ENCODE assay signal across 8 mouse cellular contexts in genomic region chr2:155308936-155309592, GRCm38 (mm10). TPM values are rescaled to one million over a fixed set of nuclear protein-coding genes. Genes with fewer than 3 reads are reported as not detected.
DNase-seq lines count a peak whose midpoint lies in the region; ATAC-seq and TF ChIP-seq lines count a peak whose summit lies in the region.

No protein-coding gene starts in this region.

- no peak overlapping the region for H3K4me2 ChIP-seq in intestine, embryonic 15.5 days (replicated peaks)

- 38% methylated on average over 3 of the region's 3 CpGs for WGBS in intestine, embryonic 15.5 days

- TF ChIP-seq CTCF in layer of hippocampus, adult 2 months (conservative IDR thresholded peaks at IDR 0.05) = peak; percentile 66

- H3K27ac ChIP-seq in layer of hippocampus, adult 2 months = peak overlapping the region; percentile 36
- peak overlapping the region; percentile 66 for H3K27ac ChIP-seq in intestine, embryonic 15.5 days

- H3K9me3 ChIP-seq in intestine, embryonic 15.5 days = no peaks in the 10 kb centered on the region

- H3K27me3 ChIP-seq in intestine, embryonic 15.5 days (replicated peaks) = no peaks in the 10 kb centered on the region

- no peak for DNase-seq in layer of hippocampus, adult 2 months (ENCODE audit: low spot score in 2 of 2)
- no peak for DNase-seq in layer of hippocampus, postnatal 25 days (ENCODE audit: extremely low spot score in 1 of 2, low spot score in 1 of 2)
- DNase-seq in adrenal gland, postnatal 10 days = peak; percentile 78
- peak; percentile 25 for DNase-seq in forelimb bud, embryonic 11.5 days (ENCODE audit: low read depth, low spot score)
- peak; percentile 47 for DNase-seq in mesoderm, embryonic 11.5 days (ENCODE audit: low read depth, low spot score)
- no peak for DNase-seq in right cerebral cortex, postnatal 4 days
- DNase-seq in frontal cortex, adult 2 months (ENCODE audit: extremely low spot score in 1 of 2, low spot score in 1 of 2) = no peak

- peak; percentile 71 for ATAC-seq in intestine, embryonic 15.5 days

- H3K4me3 ChIP-seq in layer of hippocampus, adult 2 months = no peak overlapping the region
- no peak overlapping the region for H3K4me3 ChIP-seq in intestine, embryonic 15.5 days (replicated peaks)

- H3K36me3 ChIP-seq in intestine, embryonic 15.5 days = peaks cover 13% of the 10 kb centered on the region; the same call in 1 of the 2 replicates

- H3K4me1 ChIP-seq in intestine, embryonic 15.5 days (replicated peaks) = 0 out of 2 replicates have a peak, but pooled peaks cover 6% of the 10 kb centered on the region

- H3K9ac ChIP-seq in intestine, embryonic 15.5 days = no peak overlapping the region

RNA-seq across cellular contexts. Expression of gene Map1lc3a, which starts 33.0 kb away (rescaled TPM):
- total RNA-seq in layer of hippocampus, adult 2 months (2021) = 100 to 1,000 TPM; 215 to 248 TPM
- 100 to 1,000 TPM; 252 to 300 TPM for total RNA-seq in layer of hippocampus, postnatal 25 days (2021)
- total RNA-seq in adrenal gland, postnatal 10 days (2021) = 100 to 1,000 TPM; 421 to 505 TPM
- polyA plus RNA-seq in intestine, embryonic 15.5 days (2015; fragmentation: Nextera tagmentation; extraction: Ambion mirVana) = 131 and 146 TPM in 2 replicates
- polyA plus RNA-seq in frontal cortex, adult 2 months (2012; rRNA removed) = 387 and 406 TPM in 2 replicates

RNA-seq across cellular contexts. Expression of gene Pigu, which starts 48.2 kb away (rescaled TPM):
- total RNA-seq in layer of hippocampus, adult 2 months (2021) = 10 to 100 TPM; 26.3 to 26.6 TPM
- 10 to 100 TPM; 25.7 to 27.0 TPM for total RNA-seq in layer of hippocampus, postnatal 25 days (2021)
- 10 to 100 TPM; 28.5 to 33.5 TPM for total RNA-seq in adrenal gland, postnatal 10 days (2021)
- polyA plus RNA-seq in intestine, embryonic 15.5 days (2015; fragmentation: Nextera tagmentation; extraction: Ambion mirVana) = 57.1 and 60.1 TPM in 2 replicates
- 37.6 and 38.3 TPM in 2 replicates for polyA plus RNA-seq in frontal cortex, adult 2 months (2012; rRNA removed)

Comparison
In these comparisons a context has a peak if more than half of its experiments do, and no peak if none do; other contexts are left out.
1. DNase-seq: peak in adrenal gland, postnatal 10 days (single experiment), forelimb bud, embryonic 11.5 days (single experiment) and mesoderm, embryonic 11.5 days (single experiment); none in layer of hippocampus, adult 2 months (0 of 2), layer of hippocampus, postnatal 25 days (0 of 2), right cerebral cortex, postnatal 4 days (single experiment) and frontal cortex, adult 2 months (0 of 2).